Mouse (Mus musculus) intestine, embryonic 14.5 days (tissue): ENCODE results near the gene Fxyd2. TPM values are rescaled to one million over a fixed set of nuclear protein-coding genes. Genes with fewer than 3 reads are reported as not detected.

Experiments
- ATAC-seq: fragments of 200-750 bp; cut with Nextera tagmentation; replicated peaks from 2 replicates; pipeline ENCODE4 v1.8.0; 2017; ENCODE audit warnings: low read depth, moderate number of reproducible peaks, moderate TSS enrichment, moderate library complexity; ENCODE audit not compliant: low FRiP score, low TSS enrichment
- DNase-seq: peaks from one replicate; pipeline ENCODE4 v3.0.0-alpha.2; 2018; ENCODE audit warnings: low spot score
- H3K27ac ChIP-seq: fragments of 300-500 bp; sonication (generic); 2 replicates; pipeline ENCODE4 v1.5.1; 2014; ENCODE audit warnings: low read depth, mild to moderate bottlenecking, control low read depth
- H3K27me3 ChIP-seq: fragments of 300-500 bp; sonication (generic); replicated peaks from 2 replicates; pipeline ENCODE4 v1.6.1; 2014; ENCODE audit warnings: low read length, control low read depth; ENCODE audit not compliant: control insufficient read depth, insufficient read depth
- H3K36me3 ChIP-seq: fragments of 300-500 bp; sonication (generic); 2 replicates; pipeline ENCODE4 v1.6.1; 2014; ENCODE audit warnings: low read length, control low read depth; ENCODE audit not compliant: control insufficient read depth, insufficient read depth
- H3K4me1 ChIP-seq: fragments of 300-500 bp; sonication (generic); replicated peaks from 2 replicates; pipeline ENCODE4 v1.6.1; 2014; ENCODE audit warnings: low read length, control low read depth, mixed read lengths; ENCODE audit not compliant: control insufficient read depth, insufficient read depth
- H3K4me2 ChIP-seq: fragments of 300-500 bp; sonication (generic); 2 replicates; pipeline ENCODE4 v1.6.1; 2014; ENCODE audit warnings: low read length
- H3K4me3 ChIP-seq: fragments of 300-500 bp; sonication (generic); 2 replicates; pipeline ENCODE4 v1.5.1; 2014; ENCODE audit warnings: low read depth, low read length, control low read depth, mixed read lengths
- H3K9ac ChIP-seq: fragments of 300-500 bp; sonication (generic); 2 replicates; pipeline ENCODE4 v1.6.1; 2014; ENCODE audit warnings: mild to moderate bottlenecking, low read length
- H3K9me3 ChIP-seq: fragments of 300-500 bp; sonication (generic); 2 replicates; pipeline ENCODE4 v1.6.1; 2016; ENCODE audit warnings: low read length, control low read depth; ENCODE audit not compliant: control insufficient read depth
- WGBS: fragments of 180-500 bp; shearing (Covaris S2); extraction: QIAGEN DNeasy Blood & Tissue Kit; methylation state at CpG from one replicate; pipeline ENCODE4 v1.1.7; 2014; 5-methylcytosine and 5-hydroxymethylcytosine counted together
- polyA plus RNA-seq: library from polyadenylated mRNA; unstranded; fragments of >200 nt; fragmentation: Nextera tagmentation; extraction: Ambion mirVana; gene quantifications from 2 replicates; pipeline ENCODE4 v1.2.1, GENCODE M21; 2014

Fxyd2 gene
- polyA plus RNA-seq, 1 experiment from 2014 or later: 5.2 TPM

DNA sequence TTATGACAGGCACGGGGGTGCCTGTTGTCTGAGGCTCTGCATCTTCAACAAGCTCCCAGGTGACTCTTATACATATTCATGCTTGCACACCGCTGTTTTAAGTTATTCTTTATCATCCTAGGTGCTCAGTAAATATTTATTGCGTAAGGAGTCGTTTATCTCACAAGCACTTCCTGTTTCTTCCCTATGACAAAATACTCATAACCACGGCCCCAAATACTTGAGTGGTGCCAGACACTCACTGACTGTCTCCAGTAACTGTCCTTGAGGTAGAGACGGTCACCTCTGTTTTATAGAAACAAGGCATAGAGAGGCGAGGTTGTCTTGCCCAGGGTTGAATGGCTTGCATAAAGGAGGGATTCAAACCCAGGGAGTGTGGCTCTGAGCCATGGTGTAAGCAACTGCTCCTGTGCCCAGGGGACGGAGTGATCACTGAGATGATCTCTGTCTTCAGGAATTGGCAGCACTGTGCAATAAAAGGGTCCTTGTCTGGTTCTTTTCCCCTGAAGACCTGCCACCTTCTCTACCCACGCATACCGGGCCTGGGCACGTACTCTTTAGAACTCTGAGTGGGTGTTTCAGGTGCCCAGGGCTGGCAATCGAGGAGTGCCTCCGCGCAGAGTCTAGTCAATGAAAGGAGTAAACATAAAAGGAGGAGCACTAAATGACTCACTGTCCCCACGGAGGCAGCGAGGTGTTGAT is 40.8 kb downstream of the Fxyd2 start:
- WGBS: 65% methylated on average over 16 of the region's 16 CpGs
- DNase-seq: no peak

GRCm38 (mm10) chr9:45444251-45444798 is 44.9 kb downstream of the Fxyd2 start:
- Histone ChIP-seq H3K4me2 (no peak overlapping the region), H3K36me3 (no peaks in the 10 kb centered on the region), H3K27ac (no peak overlapping the region), H3K4me1 (no peaks in the 10 kb centered on the region; the same call in none of the 2 replicates), H3K4me3 (no peak overlapping the region), H3K9ac (no peak overlapping the region), H3K9me3 (no peaks in the 10 kb centered on the region), H3K27me3 (no peaks in the 10 kb centered on the region)
- no peak for ATAC-seq
- WGBS: 63% methylated on average over 5 of the region's 5 CpGs
- no peak for DNase-seq

More for the DNA sequence above, 40.8 kb downstream of the Fxyd2 start:
- no peak for ATAC-seq
- H3K9me3 ChIP-seq: no peaks in the 10 kb centered on the region
- no peaks in the 10 kb centered on the region for H3K27me3 ChIP-seq
- no peaks in the 10 kb centered on the region; the same call in 1 of the 2 replicates for H3K4me1 ChIP-seq
- H3K4me2 ChIP-seq: no peak overlapping the region
- no peak overlapping the region for H3K9ac ChIP-seq
- H3K36me3 ChIP-seq: no peaks in the 10 kb centered on the region
- H3K27ac ChIP-seq: no peak overlapping the region
- H3K4me3 ChIP-seq: no peak overlapping the region

GRCm38 (mm10) chr9:45449658-45450057 is 50.2 kb downstream of the Fxyd2 start:
- Histone ChIP-seq H3K9ac (no peak overlapping the region), H3K4me1 (no peaks in the 10 kb centered on the region; the same call in 1 of the 2 replicates), H3K27ac (no peak overlapping the region), H3K27me3 (no peaks in the 10 kb centered on the region), H3K9me3 (no peaks in the 10 kb centered on the region), H3K4me2 (no peak overlapping the region), H3K36me3 (no peaks in the 10 kb centered on the region), H3K4me3 (no peak overlapping the region)
- DNase-seq: no peak
- ATAC-seq: no peak
- 86% methylated on average over 4 of the region's 4 CpGs for WGBS

- H3K9ac ChIP-seq: no peak overlapping the region
- no peaks in the 10 kb centered on the region for H3K36me3 ChIP-seq
- H3K4me2 ChIP-seq: no peak overlapping the region
- 93% methylated on average over 4 of the region's 4 CpGs for WGBS
- H3K27me3 ChIP-seq: no peaks in the 10 kb centered on the region
- ATAC-seq: no peak
- DNase-seq: no peak
- no peaks in the 10 kb centered on the region; the same call in 1 of the 2 replicates for H3K4me1 ChIP-seq
- H3K27ac ChIP-seq: no peak overlapping the region
- H3K4me3 ChIP-seq: no peak overlapping the region
- H3K9me3 ChIP-seq: no peaks in the 10 kb centered on the region
Observed at GRCm38 (mm10) chr9:45451346-45451745, 51.9 kb downstream of the Fxyd2 start.

DNA sequence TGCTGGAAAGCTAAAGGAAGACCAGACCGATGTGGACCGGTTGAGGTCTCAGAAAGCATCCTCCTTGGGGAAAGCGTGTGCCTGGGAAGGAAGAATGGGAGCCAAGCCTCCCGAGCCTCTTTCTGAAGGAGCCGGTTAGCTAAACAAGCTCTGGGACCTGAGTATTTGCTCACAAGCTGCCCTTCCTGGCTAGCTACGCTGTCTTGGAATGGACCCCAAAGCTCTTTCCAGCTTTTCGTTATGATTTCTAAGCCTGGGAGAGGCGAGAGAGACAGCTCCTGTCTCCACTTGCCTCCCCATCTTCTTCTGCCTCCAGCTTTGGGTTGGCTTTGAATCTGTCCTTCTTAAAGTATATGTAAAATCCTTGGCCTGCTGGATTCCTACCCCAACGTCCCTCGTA is 54.6 kb downstream of the Fxyd2 start:
- Histone ChIP-seq H3K4me3 (no peak overlapping the region), H3K9me3 (no peaks in the 10 kb centered on the region), H3K9ac (no peak overlapping the region), H3K4me1 (no peaks in the 10 kb centered on the region), H3K36me3 (no peaks in the 10 kb centered on the region), H3K27me3 (no peaks in the 10 kb centered on the region), H3K4me2 (no peak overlapping the region), H3K27ac (no peak overlapping the region)
- ATAC-seq (no peak), DNase-seq (no peak)
- WGBS: 83% methylated on average over 10 of the region's 10 CpGs

DNA sequence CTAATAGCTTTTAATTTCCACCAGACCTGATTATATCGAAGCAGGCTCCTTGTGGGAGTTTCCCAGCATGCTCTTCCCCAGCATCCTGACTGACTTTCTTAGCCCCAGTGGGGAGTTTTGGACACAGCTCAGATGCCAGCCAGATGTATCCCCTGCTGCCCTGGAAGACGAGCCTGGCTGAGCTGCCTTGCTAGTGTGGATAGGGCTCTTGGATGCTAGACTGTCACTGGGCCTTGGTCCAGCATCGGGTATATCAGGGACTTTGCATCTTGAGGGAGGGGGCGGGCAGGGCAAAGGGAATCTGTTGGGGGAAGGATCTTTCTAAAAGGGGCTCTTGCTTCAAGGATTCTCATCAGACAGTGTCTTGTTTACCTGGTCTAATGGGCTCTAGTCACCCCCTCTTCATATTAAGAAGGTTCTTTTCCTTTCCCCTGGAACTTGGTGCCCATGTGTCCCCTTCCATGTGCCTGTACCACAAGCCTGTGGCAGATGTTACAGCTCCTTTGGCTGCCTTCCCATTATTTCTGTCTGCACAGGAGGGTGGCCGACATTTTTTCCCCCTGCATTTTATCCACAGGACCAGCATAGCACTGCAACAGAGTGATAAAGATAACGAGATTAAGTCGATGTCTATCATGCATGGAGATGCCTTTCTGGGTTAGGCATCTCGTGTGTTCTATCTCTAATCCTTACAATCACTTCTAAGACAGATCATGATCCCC is 55.6 kb downstream of the Fxyd2 start:
- 69% methylated on average over 8 of the region's 8 CpGs for WGBS
- DNase-seq (no peak), ATAC-seq (no peak)
- Histone ChIP-seq H3K27me3 (no peaks in the 10 kb centered on the region), H3K36me3 (no peaks in the 10 kb centered on the region), H3K4me3 (no peak overlapping the region), H3K27ac (no peak overlapping the region), H3K9ac (no peak overlapping the region), H3K9me3 (no peaks in the 10 kb centered on the region), H3K4me1 (no peaks in the 10 kb centered on the region), H3K4me2 (no peak overlapping the region)

- no peaks in the 10 kb centered on the region for H3K4me1 ChIP-seq
- H3K9ac ChIP-seq: no peak overlapping the region
- DNase-seq (no peak), ATAC-seq (no peak)
- WGBS: 35% methylated on average over 7 of the region's 7 CpGs
- H3K27ac ChIP-seq: no peak overlapping the region
- H3K9me3 ChIP-seq: no peaks in the 10 kb centered on the region
- no peak overlapping the region for H3K4me3 ChIP-seq
- H3K36me3 ChIP-seq: no peaks in the 10 kb centered on the region
- no peaks in the 10 kb centered on the region for H3K27me3 ChIP-seq
- H3K4me2 ChIP-seq: no peak overlapping the region
Observed at GRCm38 (mm10) chr9:45457200-45457599, 57.7 kb downstream of the Fxyd2 start.

- H3K9me3 ChIP-seq: no peaks in the 10 kb centered on the region
- WGBS: 63% methylated on average over 14 of the region's 14 CpGs
Observed at GRCm38 (mm10) chr9:45458363-45458762, 58.9 kb downstream of the Fxyd2 start.

More at GRCm38 (mm10) chr9:45458363-45458762, 58.9 kb downstream of the Fxyd2 start:
- Histone ChIP-seq H3K36me3 (no peaks in the 10 kb centered on the region), H3K4me3 (no peak overlapping the region), H3K27me3 (no peaks in the 10 kb centered on the region), H3K4me2 (no peak overlapping the region), H3K4me1 (no peaks in the 10 kb centered on the region), H3K9ac (no peak overlapping the region), H3K27ac (no peak overlapping the region)
- ATAC-seq (no peak), DNase-seq (no peak)
